Mouse (Mus musculus) CH12.LX (cell line): ENCODE results near the gene Ankrd33.

Source experiments
- CHD1 ChIP-seq: IDR thresholded peaks from 2 replicates; pipeline ENCODE4 v1.6.1; 2012; ENCODE audit warnings: low read depth, low read length, improper control_type of control experiment, inconsistent platforms
- CTCF ChIP-seq, 2 experiments: IDR thresholded peaks in 1 of 2; conservative IDR thresholded peaks in 1 of 2; 2 replicates each; pipeline ENCODE4 v1.5.1; 2011 to 2012; ENCODE audit warnings: low read depth in 2 of 2, low read length in 2 of 2, improper control_type of control experiment in 1 of 2, inconsistent platforms in 1 of 2, mild to moderate bottlenecking in 1 of 2, moderate library complexity in 1 of 2
- EP300 ChIP-seq: IDR thresholded peaks from 2 replicates; pipeline ENCODE4 v1.6.1; 2011; ENCODE audit warnings: low read length, improper control_type of control experiment
- HCFC1 ChIP-seq: IDR thresholded peaks from 2 replicates; pipeline ENCODE4 v1.6.1; 2012; ENCODE audit warnings: low read depth, mild to moderate bottlenecking, inconsistent platforms, low read length, improper control_type of control experiment
- MAFK ChIP-seq: IDR thresholded peaks from 2 replicates; pipeline ENCODE4 v1.6.1; 2011; ENCODE audit warnings: low read length, improper control_type of control experiment; ENCODE audit not compliant: insufficient replicate concordance
- MAX ChIP-seq: IDR thresholded peaks from 2 replicates; pipeline ENCODE4 v1.6.1; 2011; ENCODE audit warnings: low read length, improper control_type of control experiment
- MYC ChIP-seq: IDR thresholded peaks from 2 replicates; pipeline ENCODE4 v1.6.1; 2011; ENCODE audit warnings: low read depth, mild to moderate bottlenecking, improper control_type of control experiment, low read length
- POLR2A ChIP-seq: IDR thresholded peaks from 2 replicates; pipeline ENCODE4 v1.6.1; 2011; ENCODE audit warnings: low read depth, mild to moderate bottlenecking, improper control_type of control experiment, low read length
- RCOR1 ChIP-seq: conservative IDR thresholded peaks from 2 replicates; pipeline ENCODE4 v1.6.1; 2012; ENCODE audit warnings: low read depth, mild to moderate bottlenecking, inconsistent platforms, low read length, improper control_type of control experiment
- SMC3 ChIP-seq: IDR thresholded peaks from 2 replicates; pipeline ENCODE4 v1.6.1; 2011; ENCODE audit warnings: low read depth, low read length, improper control_type of control experiment
- UBTF ChIP-seq: IDR thresholded peaks from 2 replicates; pipeline ENCODE4 v1.6.1; 2012; ENCODE audit warnings: low read depth, mild to moderate bottlenecking, inconsistent platforms, low read length, improper control_type of control experiment, moderate library complexity
- USF1 ChIP-seq: IDR thresholded peaks from 2 replicates; pipeline ENCODE4 v1.6.1; 2014; ENCODE audit warnings: low read depth, mild to moderate bottlenecking, inconsistent platforms, low read length, improper control_type of control experiment

GRCm38 (mm10) chr15:101125561-101125960, 10.0 kb downstream of the Ankrd33 start:
- TF ChIP-seq CHD1 (no peak), EP300 (no peak), SMC3 (no peak), HCFC1 (no peak), CTCF (conservative IDR thresholded peaks at IDR 0.05 in 1 of 2, IDR thresholded peaks at IDR 0.05 in 1 of 2; ENCODE audit: low read depth in 2 of 2, low read length in 2 of 2) (no peak), POLR2A (no peak), UBTF (no peak), USF1 (no peak), MAX (no peak), MAFK (no peak), MYC (no peak), RCOR1 (no peak)
